Mouse (Mus musculus) inflammation-experienced regulatory T-cells (primary cell): Measurements from ENCODE around the gene Atp6v1a. TPM values are rescaled to one million over a fixed set of nuclear protein-coding genes. Genes with fewer than 3 reads are reported as not detected.

Source experiments
- polyA plus RNA-seq, 2 experiments: library from polyadenylated mRNA; unstranded; fragments of 100-300 nt; shearing (Covaris generic); gene quantifications; one replicate each; pipeline ENCODE4 v1.2.1; 2017

Gene Atp6v1a
- polyA plus RNA-seq, result 10 to 100 TPM; 22.5 to 22.6 TPM

GRCm38 (mm10) chr16:44139536-44140185 lies at the start of gene Atp6v1a, which contains the start of gene Naa50:
TSS of gene Atp6v1a (minus strand) at chr16:44139705.
TSS of gene Naa50 (plus strand) at chr16:44139830.

GRCm38 (mm10) chr16:44173155-44173941 lies 33.8 kb upstream of the Atp6v1a start, which contains the start of gene Usf3:
TSS of gene Usf3 (plus strand) at chr16:44173246.

GRCm38 (mm10) chr16:44063025-44063894 lies 76.2 kb downstream of the Atp6v1a start, which contains the start of gene Gramd1c:
TSS of gene Gramd1c (minus strand) at chr16:44063345.

Other genes with a start within 250 kb of the Atp6v1a start
- 10 to 100 TPM; 13.9 to 21.3 TPM for gene Ccdc191, start 249.9 kb downstream of the Atp6v1a start, polyA plus RNA-seq
- gene Qtrt2, start 212.9 kb downstream of the Atp6v1a start, polyA plus RNA-seq, result 10 to 100 TPM; 15.6 to 20.2 TPM
- gene Zdhhc23, start 159.9 kb downstream of the Atp6v1a start, polyA plus RNA-seq, result 1 to 10 TPM; 3.4 to 6.4 TPM
- 1 to 10 TPM; 4.4 to 6.3 TPM for gene Gramd1c, start 76.4 kb downstream of the Atp6v1a start, polyA plus RNA-seq
- 10 to 100 TPM; 61.4 to 71.3 TPM for gene Naa50, start 125 bp upstream of the Atp6v1a start, polyA plus RNA-seq
- gene Usf3, start 33.5 kb upstream of the Atp6v1a start, polyA plus RNA-seq, result 1 to 10 TPM; 3.2 to 5.2 TPM
- 100 to 1,000 TPM in 1 of 2 experiments, 10 to 100 TPM in 1; 59.5 to 103 TPM for gene Sidt1, start 193.5 kb upstream of the Atp6v1a start, polyA plus RNA-seq
- 10 to 100 TPM; 21.9 to 50.7 TPM for gene Spice1, start 207.4 kb upstream of the Atp6v1a start, polyA plus RNA-seq